Comparison of ENCODE assay signal across 12 mouse cellular contexts in genomic region chr5:129726784-129727183, GRCm38 (mm10). TPM values are rescaled to one million over a fixed set of nuclear protein-coding genes. Genes with fewer than 3 reads are reported as not detected.
DNase-seq lines count a peak whose midpoint lies in the region; ATAC-seq lines count a peak whose summit lies in the region.
"Had no signal": no experiment of that assay in that cellular context is flagged by ENCODE, and none has a peak within 500 bp of the region (broad histone marks: within the 10 kb centered on the region; RNA-seq: fewer than 3 reads in every experiment).

No protein-coding gene starts in this region.

- peak overlapping the region; percentile 78; the same call in 1 of the 2 replicates for H3K4me3 ChIP-seq in heart, embryonic 12.5 days
- no peak overlapping the region for H3K4me3 ChIP-seq in midbrain, embryonic 12.5 days
- H3K4me3 ChIP-seq in midbrain, embryonic 16.5 days (ENCODE audit: low read depth, low read length) = no peak overlapping the region
- H3K4me3 ChIP-seq in embryonic facial prominence, embryonic 10.5 days = 0 out of 2 replicates have a peak overlapping the region, but pooled peaks have one; percentile 4
- H3K4me3 ChIP-seq in neural tube, embryonic 13.5 days = no peak overlapping the region

- 84% methylated on average over 3 of the region's 3 CpGs for WGBS in heart, embryonic 12.5 days
- WGBS in midbrain, embryonic 12.5 days = 85% methylated on average over 3 of the region's 3 CpGs
- WGBS in midbrain, embryonic 16.5 days = 95% methylated on average over 3 of the region's 3 CpGs
- WGBS in embryonic facial prominence, embryonic 10.5 days = 79% methylated on average over 3 of the region's 3 CpGs
- 82% methylated on average over 3 of the region's 3 CpGs for whole genome bisulfite sequencing in neural tube, embryonic 13.5 days

- H3K27me3 ChIP-seq in heart, embryonic 12.5 days (replicated peaks) = no peaks in the 10 kb centered on the region
- 0 out of 2 replicates have a peak, but pooled peaks cover 2% of the 10 kb centered on the region for H3K27me3 ChIP-seq in midbrain, embryonic 12.5 days
- H3K27me3 ChIP-seq in midbrain, embryonic 16.5 days (ENCODE audit: control insufficient read depth, insufficient read depth, low read depth, low read length) = no peaks in the 10 kb centered on the region
- H3K27me3 ChIP-seq in embryonic facial prominence, embryonic 10.5 days (replicated peaks; ENCODE audit: low read depth, poor library complexity, severe bottlenecking) = no peaks in the 10 kb centered on the region
- H3K27me3 ChIP-seq in neural tube, embryonic 13.5 days = no peaks in the 10 kb centered on the region

- H3K9me3 ChIP-seq in heart, embryonic 12.5 days (replicated peaks) = no peaks in the 10 kb centered on the region
- H3K9me3 ChIP-seq in midbrain, embryonic 12.5 days = no peaks in the 10 kb centered on the region
- no peaks in the 10 kb centered on the region for H3K9me3 ChIP-seq in midbrain, embryonic 16.5 days (replicated peaks; ENCODE audit: control insufficient read depth, low read length, poor library complexity, severe bottlenecking)
- no peaks in the 10 kb centered on the region for H3K9me3 ChIP-seq in embryonic facial prominence, embryonic 10.5 days
- no peaks in the 10 kb centered on the region for H3K9me3 ChIP-seq in neural tube, embryonic 13.5 days

- peak overlapping the region; percentile 92; the same call in 1 of the 2 replicates for H3K9ac ChIP-seq in heart, embryonic 12.5 days
- no peak overlapping the region for H3K9ac ChIP-seq in midbrain, embryonic 12.5 days (replicated peaks)
- no peak overlapping the region for H3K9ac ChIP-seq in midbrain, embryonic 16.5 days (ENCODE audit: low read depth, low read length)
- H3K9ac ChIP-seq in neural tube, embryonic 13.5 days = no peak overlapping the region

- H3K4me1 ChIP-seq in heart, embryonic 12.5 days (replicated peaks) = peaks cover 54% of the 10 kb centered on the region
- H3K4me1 ChIP-seq in midbrain, embryonic 12.5 days = peaks cover 27% of the 10 kb centered on the region
- H3K4me1 ChIP-seq in midbrain, embryonic 16.5 days (ENCODE audit: control insufficient read depth, insufficient read depth, low read length) = peaks cover 16% of the 10 kb centered on the region
- H3K4me1 ChIP-seq in embryonic facial prominence, embryonic 10.5 days = peaks cover 44% of the 10 kb centered on the region
- peaks cover 39% of the 10 kb centered on the region for H3K4me1 ChIP-seq in neural tube, embryonic 13.5 days (replicated peaks)

- peak overlapping the region; percentile 63 for H3K4me2 ChIP-seq in heart, embryonic 12.5 days
- H3K4me2 ChIP-seq in midbrain, embryonic 12.5 days (replicated peaks) = peak overlapping the region; percentile 56; the same call in 1 of the 2 replicates
- H3K4me2 ChIP-seq in midbrain, embryonic 16.5 days (ENCODE audit: low read length) = no peak overlapping the region
- peak overlapping the region; percentile 61; the same call in 1 of the 2 replicates for H3K4me2 ChIP-seq in neural tube, embryonic 13.5 days

- DNase-seq in heart, postnatal 4 days = no peak
- no peak for DNase-seq in embryonic facial prominence, embryonic 10.5 days (ENCODE audit: low spot score)
- DNase-seq in right cerebral cortex, postnatal 4 days = no peak

- H3K27ac ChIP-seq in heart, embryonic 12.5 days (ENCODE audit: poor library complexity, severe bottlenecking) = no peak overlapping the region
- no peak overlapping the region for H3K27ac ChIP-seq in midbrain, embryonic 12.5 days (replicated peaks)
- no peak overlapping the region for H3K27ac ChIP-seq in midbrain, embryonic 16.5 days (ENCODE audit: low read length)
- H3K27ac ChIP-seq in embryonic facial prominence, embryonic 10.5 days (replicated peaks) = no peak overlapping the region
- no peak overlapping the region for H3K27ac ChIP-seq in neural tube, embryonic 13.5 days (replicated peaks)

- H3K36me3 ChIP-seq in heart, embryonic 12.5 days = no peaks in the 10 kb centered on the region
- H3K36me3 ChIP-seq in midbrain, embryonic 12.5 days = no peaks in the 10 kb centered on the region
- H3K36me3 ChIP-seq in midbrain, embryonic 16.5 days (ENCODE audit: control insufficient read depth, insufficient read depth, low read length) = no peaks in the 10 kb centered on the region
- no peaks in the 10 kb centered on the region for H3K36me3 ChIP-seq in embryonic facial prominence, embryonic 10.5 days (replicated peaks)
- no peaks in the 10 kb centered on the region for H3K36me3 ChIP-seq in neural tube, embryonic 13.5 days

- no peak for ATAC-seq in heart, embryonic 12.5 days (ENCODE audit: insufficient number of reproducible peaks, low FRiP score)
- no peak for ATAC-seq in midbrain, embryonic 12.5 days (ENCODE audit: low FRiP score, low read depth)
- no peak for ATAC-seq in midbrain, embryonic 16.5 days
- ATAC-seq in neural tube, embryonic 13.5 days (ENCODE audit: low read depth) = no peak
- ATAC-seq: forebrain, embryonic 16.5 days had no signal

RNA-seq across cellular contexts. Expression of gene Nipsnap2, which starts 1.9 kb away (rescaled TPM):
- polyA plus RNA-seq in heart, embryonic 12.5 days (2016; fragmentation: Nextera tagmentation; extraction: Ambion mirVana) = 264 and 276 TPM in 2 replicates
- total RNA-seq in heart, postnatal 4 days (2021) = 100 to 1,000 TPM; 478 to 526 TPM
- 81.5 and 83.3 TPM in 2 replicates for polyA plus RNA-seq in midbrain, embryonic 12.5 days (2016; fragmentation: Nextera tagmentation; extraction: Ambion mirVana)
- polyA plus RNA-seq in midbrain, embryonic 16.5 days (2015; fragmentation: Nextera tagmentation; extraction: Ambion mirVana) = 87.7 and 90.4 TPM in 2 replicates
- 74.2 and 74.8 TPM in 2 replicates for polyA plus RNA-seq in embryonic facial prominence, embryonic 10.5 days (2016; fragmentation: Nextera tagmentation; extraction: Ambion mirVana)
- polyA plus RNA-seq in neural tube, embryonic 13.5 days (2015; fragmentation: Nextera tagmentation; extraction: Ambion mirVana) = 86.6 and 91.8 TPM in 2 replicates

RNA-seq across cellular contexts. Expression of gene Mrps17, which starts 11.5 kb away (rescaled TPM):
- 142 and 145 TPM in 2 replicates for polyA plus RNA-seq in heart, embryonic 12.5 days (2016; fragmentation: Nextera tagmentation; extraction: Ambion mirVana)
- total RNA-seq in heart, postnatal 4 days (2021) = 10 to 100 TPM; 77.2 to 87.1 TPM
- polyA plus RNA-seq in midbrain, embryonic 12.5 days (2016; fragmentation: Nextera tagmentation; extraction: Ambion mirVana) = 156 and 171 TPM in 2 replicates
- 167 and 170 TPM in 2 replicates for polyA plus RNA-seq in midbrain, embryonic 16.5 days (2015; fragmentation: Nextera tagmentation; extraction: Ambion mirVana)
- polyA plus RNA-seq in embryonic facial prominence, embryonic 10.5 days (2016; fragmentation: Nextera tagmentation; extraction: Ambion mirVana) = 178 and 186 TPM in 2 replicates
- 164 and 178 TPM in 2 replicates for polyA plus RNA-seq in neural tube, embryonic 13.5 days (2015; fragmentation: Nextera tagmentation; extraction: Ambion mirVana)

RNA-seq across cellular contexts. Expression of gene Sept14, which starts 18.5 kb away (rescaled TPM):
- not detected in 2 replicates for polyA plus RNA-seq in heart, embryonic 12.5 days (2016; fragmentation: Nextera tagmentation; extraction: Ambion mirVana)
- not detected for total RNA-seq in heart, postnatal 4 days (2021)
- not detected in 2 replicates for polyA plus RNA-seq in midbrain, embryonic 12.5 days (2016; fragmentation: Nextera tagmentation; extraction: Ambion mirVana)
- not detected in 2 replicates for polyA plus RNA-seq in midbrain, embryonic 16.5 days (2015; fragmentation: Nextera tagmentation; extraction: Ambion mirVana)
- polyA plus RNA-seq in embryonic facial prominence, embryonic 10.5 days (2016; fragmentation: Nextera tagmentation; extraction: Ambion mirVana) = not detected in 2 replicates
- not detected in 2 replicates for polyA plus RNA-seq in neural tube, embryonic 13.5 days (2015; fragmentation: Nextera tagmentation; extraction: Ambion mirVana)
- total RNA-seq: hematopoietic stem cell, adult 5-6 weeks; layer of hippocampus, adult 18-20 months; left cerebral cortex, postnatal 36 days had no signal
- polyA plus RNA-seq: cortical plate, adult 2 months; forebrain, embryonic 16.5 days had no signal

RNA-seq across cellular contexts. Expression of gene Zfp11, which starts 56.9 kb away (rescaled TPM):
- polyA plus RNA-seq in heart, embryonic 12.5 days (2016; fragmentation: Nextera tagmentation; extraction: Ambion mirVana) = 3.6 and 4.3 TPM in 2 replicates
- total RNA-seq in heart, postnatal 4 days (2021) = 1 to 10 TPM; 4.5 to 4.6 TPM
- polyA plus RNA-seq in midbrain, embryonic 12.5 days (2016; fragmentation: Nextera tagmentation; extraction: Ambion mirVana) = 7.0 and 7.1 TPM in 2 replicates
- 8.1 and 9.3 TPM in 2 replicates for polyA plus RNA-seq in midbrain, embryonic 16.5 days (2015; fragmentation: Nextera tagmentation; extraction: Ambion mirVana)
- 6.5 and 7.3 TPM in 2 replicates for polyA plus RNA-seq in embryonic facial prominence, embryonic 10.5 days (2016; fragmentation: Nextera tagmentation; extraction: Ambion mirVana)
- polyA plus RNA-seq in neural tube, embryonic 13.5 days (2015; fragmentation: Nextera tagmentation; extraction: Ambion mirVana) = 7.5 and 8.7 TPM in 2 replicates

Comparison
In these comparisons a context has a peak if more than half of its experiments do, and no peak if none do; other contexts are left out.
1. H3K4me3 ChIP-seq: peak in heart, embryonic 12.5 days (single experiment) and embryonic facial prominence, embryonic 10.5 days (single experiment); none in midbrain, embryonic 12.5 days (single experiment), midbrain, embryonic 16.5 days (single experiment) and neural tube, embryonic 13.5 days (single experiment).